Mouse (Mus musculus): ENCODE results near the gene Cacna2d2.

Cacna2d2 gene

DNA sequence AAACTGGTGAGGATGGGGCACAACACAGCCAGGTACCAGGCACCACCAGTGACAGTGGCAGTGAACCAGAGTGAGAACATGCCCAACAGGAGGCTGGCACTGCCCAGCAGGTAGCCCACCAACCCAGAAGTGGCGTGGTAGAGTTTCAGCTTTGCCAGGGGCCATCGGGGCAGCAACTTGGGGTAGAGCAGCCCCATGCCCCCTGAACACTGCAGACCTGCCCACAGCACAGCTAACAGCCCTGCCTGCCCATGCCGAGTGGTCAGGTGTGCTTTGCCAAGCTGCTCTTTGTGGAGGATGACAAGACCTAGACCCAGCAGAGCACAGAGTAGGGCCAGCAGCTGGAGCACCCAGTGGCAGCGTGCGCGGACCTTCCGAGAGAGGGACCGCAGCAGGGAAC is 140.5 kb downstream of the Cacna2d2 start:
- DNase-seq (ENCODE audit: low read depth, low spot score), result no peak

DNA sequence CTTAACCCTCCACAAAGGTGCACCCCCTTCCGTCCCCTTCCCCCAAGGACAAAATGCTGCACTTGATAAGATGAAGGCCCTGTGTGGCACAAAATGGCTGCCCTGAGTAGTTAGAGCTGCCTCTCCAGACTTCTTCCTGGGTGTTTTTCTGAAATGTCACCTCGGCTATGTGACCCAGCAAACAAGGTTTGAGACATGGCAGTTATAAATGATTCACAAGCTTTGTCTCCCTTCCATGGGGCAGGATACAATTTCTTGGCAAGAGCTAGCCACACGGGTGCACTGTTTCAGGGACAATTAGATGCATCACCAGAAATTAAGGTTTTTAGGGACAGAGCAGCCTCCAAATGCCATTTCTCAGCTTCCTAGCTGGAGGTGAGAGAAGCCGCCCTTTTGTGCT is 141.0 kb downstream of the Cacna2d2 start:
- DNase-seq (ENCODE audit: low read depth, low spot score), result no peak

DNA sequence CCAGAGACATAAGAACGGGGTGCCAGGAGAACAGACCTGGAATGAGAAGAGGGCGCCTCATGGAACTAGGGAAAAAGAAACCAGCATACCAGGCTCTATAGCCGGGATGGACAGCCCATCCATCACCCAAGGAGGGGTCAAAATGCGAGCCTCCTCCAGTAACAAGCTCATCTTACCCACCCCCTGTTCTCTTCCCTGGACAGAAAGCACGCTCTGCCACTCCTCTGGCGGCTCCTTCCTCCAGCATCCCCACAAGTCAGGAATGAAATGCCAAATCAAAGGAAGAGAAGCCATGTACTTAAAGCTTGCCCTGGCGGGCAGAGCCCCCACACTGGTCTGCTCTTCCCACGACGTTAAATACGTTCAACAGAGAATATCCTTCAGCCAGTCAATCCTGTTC is 141.6 kb downstream of the Cacna2d2 start:
- DNase-seq (ENCODE audit: low read depth, low spot score), result no peak

DNA sequence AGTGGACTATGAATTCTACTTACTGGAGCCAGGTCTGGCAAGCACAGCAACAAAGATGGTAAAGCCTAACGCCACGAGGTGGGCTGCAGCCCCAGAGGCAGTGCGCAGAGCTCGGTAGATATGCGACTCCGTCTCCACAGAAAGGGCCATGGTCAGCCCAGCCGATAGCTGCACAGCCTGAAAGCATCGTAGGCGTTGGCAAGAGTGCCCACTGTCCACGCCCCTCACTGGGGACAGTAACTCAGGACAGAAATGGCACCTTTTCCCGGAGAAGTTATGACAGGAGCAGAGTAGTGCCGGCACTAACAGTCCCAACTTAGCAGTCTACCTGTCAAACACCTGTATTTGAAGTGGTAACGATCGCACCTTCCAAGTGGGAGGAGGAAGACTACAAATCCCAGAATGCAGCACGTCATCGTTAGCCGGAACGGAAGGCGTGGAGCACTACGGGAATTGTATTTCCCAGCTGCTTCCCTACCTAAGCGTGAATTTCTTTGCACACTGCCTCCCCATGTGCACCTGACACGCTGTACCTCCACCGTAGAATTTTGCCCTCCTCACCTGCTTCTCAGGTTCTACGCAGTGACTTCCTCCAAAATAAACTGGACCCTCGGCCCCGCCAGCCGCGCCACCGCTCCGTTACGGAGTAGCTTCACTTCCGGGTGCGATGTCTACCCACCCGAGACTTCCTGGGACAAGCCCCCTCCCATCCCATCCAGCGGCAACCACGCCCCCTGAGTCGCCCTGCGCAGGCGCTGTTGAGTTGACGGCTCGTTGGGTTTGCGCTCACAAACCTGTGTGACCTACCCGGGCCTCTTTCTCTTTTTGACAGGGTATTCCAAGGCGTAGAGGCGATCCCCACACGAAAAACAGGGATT is 142.3 kb downstream of the Cacna2d2 start, which contains the start of the genes Cyb561d2 and Nprl2:
Gene Cyb561d2 (minus strand): TSS at position 720 of the 878 bp plus-strand sequence.
Gene Nprl2 (plus strand): TSS at position 753 of the 878 bp plus-strand sequence.
- DNase-seq (ENCODE audit: low read depth, low spot score), result peak; percentile 97

DNA sequence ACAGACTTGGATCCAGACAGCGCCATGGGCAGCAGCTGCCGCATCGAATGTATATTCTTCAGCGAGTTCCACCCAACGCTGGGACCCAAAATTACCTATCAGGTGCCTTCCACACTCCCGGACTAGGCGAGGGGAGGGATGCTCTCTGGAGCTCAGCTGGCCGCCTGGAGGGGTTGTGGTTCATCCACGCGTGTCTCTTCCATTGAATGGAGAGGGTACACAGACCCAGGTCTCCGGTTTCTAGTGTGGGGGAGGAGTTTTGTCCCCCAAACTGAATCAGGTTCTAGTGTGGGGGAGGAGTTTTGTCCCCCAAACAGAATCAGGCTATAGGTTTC is 142.9 kb downstream of the Cacna2d2 start:
- DNase-seq (ENCODE audit: low read depth, low spot score), result no peak

DNA sequence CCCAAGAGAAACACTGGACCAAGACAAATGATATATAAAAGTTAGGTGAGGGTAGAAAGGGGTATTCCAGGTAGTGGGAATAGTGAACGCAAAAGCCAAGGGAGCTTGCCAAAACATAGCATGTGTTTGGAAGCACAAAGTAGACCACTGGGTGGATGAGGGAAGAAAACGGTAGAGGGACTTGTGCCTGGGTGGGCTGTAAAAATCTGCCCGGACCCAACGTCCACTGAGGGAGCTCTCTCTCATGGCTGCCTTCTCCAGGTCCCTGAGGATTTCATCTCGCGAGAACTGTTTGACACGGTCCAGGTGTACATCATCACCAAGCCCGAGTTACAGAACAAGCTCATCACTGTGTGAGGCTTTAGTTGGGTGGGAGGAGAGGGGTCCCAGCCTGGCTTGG is 143.3 kb downstream of the Cacna2d2 start:
- peak; percentile 58 for DNase-seq (ENCODE audit: low read depth, low spot score)

DNA sequence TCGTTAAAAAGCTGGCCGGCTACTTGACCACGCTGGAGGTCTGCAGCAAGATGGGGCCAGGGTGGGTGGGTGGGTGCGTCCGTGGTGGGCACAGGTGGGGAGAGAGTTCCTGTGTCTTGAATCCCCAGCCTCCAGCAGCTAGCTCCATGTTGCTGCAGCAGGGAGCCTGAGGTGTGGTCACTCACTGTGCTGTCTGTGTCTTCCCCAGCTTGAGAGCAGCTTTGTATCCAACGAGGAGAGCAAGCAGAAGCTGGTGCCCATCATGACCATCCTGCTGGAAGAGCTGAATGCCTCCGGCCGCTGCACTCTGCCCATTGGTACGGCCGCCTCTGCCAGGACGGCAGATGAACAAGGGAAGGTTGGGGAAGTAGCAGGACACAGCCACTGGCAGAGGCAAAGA is 143.9 kb downstream of the Cacna2d2 start:
- DNase-seq (ENCODE audit: low read depth, low spot score), result no peak

DNA sequence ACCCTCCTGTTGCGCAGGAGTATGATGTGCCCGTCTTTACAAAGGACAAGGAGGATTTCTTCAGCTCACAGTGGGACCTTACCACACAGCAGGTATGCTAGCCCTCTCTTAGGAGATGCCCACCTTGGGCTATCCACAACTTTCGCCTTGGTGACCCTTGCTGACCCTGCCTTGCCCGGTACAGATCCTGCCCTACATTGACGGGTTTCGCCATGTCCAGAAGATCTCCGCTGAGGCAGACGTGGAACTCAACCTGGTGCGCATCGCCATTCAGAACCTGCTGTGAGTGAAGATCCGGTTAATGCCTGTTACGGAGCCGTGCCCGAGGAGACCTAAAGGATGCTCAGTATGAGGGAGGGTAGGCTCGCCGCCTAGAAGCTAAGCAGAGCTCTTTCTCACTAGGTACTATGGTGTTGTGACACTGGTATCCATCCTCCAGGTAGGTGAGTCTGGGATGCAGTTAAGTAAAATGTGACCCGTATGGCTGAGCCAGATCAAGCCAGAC is 144.8 kb downstream of the Cacna2d2 start:
- no peak for DNase-seq (ENCODE audit: low read depth, low spot score)

DNA sequence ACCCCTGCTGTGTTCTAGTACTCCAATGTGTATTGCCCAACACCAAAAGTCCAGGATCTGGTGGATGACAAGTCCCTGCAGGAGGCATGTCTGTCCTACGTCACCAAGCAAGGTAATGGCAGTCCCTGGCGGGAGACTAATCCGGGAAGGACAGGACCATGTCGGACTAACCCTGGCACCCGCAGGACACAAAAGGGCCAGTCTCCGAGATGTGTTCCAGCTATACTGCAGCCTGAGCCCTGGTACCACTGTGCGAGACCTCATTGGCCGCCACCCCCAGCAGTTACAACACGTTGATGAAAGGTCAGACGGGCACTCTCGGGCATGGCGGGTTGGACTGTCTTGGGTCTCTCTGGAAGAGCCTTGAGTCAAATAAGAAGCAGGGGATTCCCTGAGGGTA is 145.3 kb downstream of the Cacna2d2 start:
- DNase-seq (ENCODE audit: low read depth, low spot score), result no peak

DNA sequence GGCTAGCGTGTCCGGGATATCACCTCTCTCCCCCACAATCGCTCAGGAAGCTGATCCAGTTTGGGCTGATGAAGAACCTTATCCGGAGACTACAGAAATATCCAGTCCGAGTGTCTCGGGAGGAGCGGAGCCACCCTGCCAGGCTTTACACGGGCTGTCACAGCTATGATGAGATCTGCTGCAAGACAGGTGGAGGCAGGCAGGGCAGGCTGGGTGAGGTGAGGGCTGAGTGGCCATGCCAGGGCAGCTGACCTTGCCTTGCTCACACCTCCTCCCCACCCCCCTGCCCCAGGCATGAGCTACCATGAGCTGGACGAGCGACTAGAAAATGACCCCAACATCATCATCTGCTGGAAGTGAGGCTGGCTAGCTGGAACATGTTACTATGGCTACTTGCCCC is 145.8 kb downstream of the Cacna2d2 start:
- no peak for DNase-seq (ENCODE audit: low read depth, low spot score)

DNA sequence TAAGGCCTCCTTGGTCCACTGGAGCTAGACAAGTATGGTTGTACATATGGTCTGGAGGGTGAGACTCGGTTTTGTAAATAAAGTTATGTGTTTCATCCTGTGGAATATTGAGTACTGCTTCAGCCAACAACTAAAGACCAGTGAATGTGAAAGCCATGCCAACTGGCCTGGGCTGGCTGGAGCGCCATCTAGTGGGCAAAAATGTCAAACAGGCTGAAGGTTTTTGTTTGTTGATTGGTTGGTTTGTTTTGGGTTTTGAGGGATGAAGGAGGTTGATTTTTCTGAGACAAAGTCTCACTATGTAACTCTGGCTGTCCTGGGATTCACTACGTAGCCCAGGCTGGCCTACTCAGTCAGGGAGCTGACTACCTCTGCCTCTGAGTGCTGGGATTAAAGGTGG is 146.2 kb downstream of the Cacna2d2 start:
- peak; percentile 80 for DNase-seq (ENCODE audit: low read depth, low spot score)

DNA sequence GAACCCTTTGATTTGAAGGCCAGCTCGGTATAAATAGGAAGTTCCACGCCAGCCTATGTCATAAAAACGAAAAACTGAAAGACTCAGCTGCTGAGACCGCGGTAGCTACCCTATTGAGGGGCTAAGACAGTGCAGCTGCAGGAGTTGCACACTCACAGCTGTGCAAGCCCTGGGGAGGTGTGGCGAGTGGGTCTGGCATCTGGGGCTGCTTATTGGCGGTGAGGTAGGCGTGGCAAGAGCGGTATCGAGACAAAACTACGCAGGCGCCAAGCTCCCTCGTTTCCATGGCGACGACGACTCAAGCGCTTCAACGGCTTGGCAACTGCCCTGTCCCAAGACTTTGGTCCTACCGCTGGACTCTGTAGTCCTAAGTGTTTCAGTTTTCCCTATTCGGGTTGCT is 147.6 kb downstream of the Cacna2d2 start, which contains the start of gene Zmynd10:
Gene Zmynd10 (plus strand): TSS at position 273 of the 400 bp plus-strand sequence.
- DNase-seq (ENCODE audit: low read depth, low spot score), result peak; percentile 94

DNA sequence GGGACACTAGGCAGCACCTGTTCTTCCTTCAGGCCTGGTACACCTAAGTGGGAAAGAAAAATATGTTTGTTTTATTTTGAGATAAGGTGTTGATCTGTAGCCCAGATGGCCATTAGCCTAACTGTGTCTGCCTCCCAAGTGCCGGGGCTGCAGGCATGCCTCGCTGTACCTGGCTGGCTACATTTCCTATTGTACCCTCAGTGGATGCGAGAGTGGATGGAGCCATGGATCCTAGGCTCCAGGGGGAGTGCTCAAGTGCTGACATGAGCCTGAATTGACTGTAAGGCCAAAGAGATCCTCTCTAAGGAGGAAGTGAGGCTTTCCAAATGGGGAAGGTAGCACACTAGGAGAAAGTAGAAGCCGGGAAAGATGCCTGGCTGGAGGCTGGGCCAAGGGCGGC is 148.5 kb downstream of the Cacna2d2 start:
- DNase-seq (ENCODE audit: low read depth, low spot score), result no peak

DNA sequence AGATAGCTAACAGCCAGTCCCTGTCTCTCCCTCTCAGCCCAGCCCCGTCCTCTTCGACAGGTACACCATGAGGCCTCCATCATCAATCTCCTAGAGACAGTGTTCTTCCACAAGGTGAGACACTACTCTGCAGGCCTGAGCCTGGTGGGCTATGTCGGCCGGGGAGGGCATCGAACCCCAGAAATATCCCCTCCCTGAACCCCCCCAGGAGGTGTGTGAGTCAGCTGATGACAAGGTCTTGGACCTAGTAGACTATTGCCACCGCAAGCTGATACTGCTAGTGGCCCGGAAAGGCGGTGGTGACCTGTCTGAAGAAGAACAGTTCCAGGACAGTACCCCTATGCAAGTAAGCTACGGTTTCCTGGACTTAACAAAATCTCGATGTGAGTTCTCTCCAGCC is 149.4 kb downstream of the Cacna2d2 start:
- DNase-seq (ENCODE audit: low read depth, low spot score), result no peak

DNA sequence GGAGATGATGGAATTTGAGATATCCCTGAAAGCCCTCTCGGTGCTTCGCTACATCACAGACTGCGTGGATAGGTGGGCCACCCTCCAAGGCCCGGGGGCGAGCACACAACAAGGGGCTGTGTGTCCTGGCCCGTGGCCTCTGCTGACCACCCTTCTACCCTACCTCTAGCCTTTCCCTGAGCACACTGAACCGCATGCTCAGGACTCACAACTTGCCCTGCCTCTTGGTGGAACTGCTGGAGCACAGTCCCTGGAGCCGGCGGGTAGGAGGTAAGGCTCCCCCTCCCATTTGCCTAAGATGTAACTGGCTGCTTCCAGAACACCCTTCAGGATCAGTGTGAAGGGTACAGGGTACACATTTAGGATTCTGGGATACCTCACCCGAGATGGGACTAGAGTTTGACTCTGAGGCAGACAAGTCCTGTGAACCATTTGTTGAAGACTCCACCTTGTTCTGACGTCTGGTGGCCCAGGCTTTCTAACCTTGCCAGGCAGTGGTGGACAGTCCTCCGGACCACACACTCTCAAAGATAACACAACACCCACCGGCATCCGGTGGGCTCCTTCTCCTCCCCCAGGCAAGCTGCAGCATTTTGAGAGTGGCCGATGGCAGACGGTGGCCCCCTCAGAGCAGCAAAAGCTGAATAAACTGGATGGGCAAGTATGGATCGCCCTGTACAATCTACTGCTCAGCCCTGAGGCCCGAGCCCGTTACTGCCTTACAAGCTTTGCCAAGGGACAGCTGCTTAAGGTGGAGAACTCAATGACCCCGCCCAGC is 150.1 kb downstream of the Cacna2d2 start:
- DNase-seq (ENCODE audit: low read depth, low spot score), result no peak

DNA sequence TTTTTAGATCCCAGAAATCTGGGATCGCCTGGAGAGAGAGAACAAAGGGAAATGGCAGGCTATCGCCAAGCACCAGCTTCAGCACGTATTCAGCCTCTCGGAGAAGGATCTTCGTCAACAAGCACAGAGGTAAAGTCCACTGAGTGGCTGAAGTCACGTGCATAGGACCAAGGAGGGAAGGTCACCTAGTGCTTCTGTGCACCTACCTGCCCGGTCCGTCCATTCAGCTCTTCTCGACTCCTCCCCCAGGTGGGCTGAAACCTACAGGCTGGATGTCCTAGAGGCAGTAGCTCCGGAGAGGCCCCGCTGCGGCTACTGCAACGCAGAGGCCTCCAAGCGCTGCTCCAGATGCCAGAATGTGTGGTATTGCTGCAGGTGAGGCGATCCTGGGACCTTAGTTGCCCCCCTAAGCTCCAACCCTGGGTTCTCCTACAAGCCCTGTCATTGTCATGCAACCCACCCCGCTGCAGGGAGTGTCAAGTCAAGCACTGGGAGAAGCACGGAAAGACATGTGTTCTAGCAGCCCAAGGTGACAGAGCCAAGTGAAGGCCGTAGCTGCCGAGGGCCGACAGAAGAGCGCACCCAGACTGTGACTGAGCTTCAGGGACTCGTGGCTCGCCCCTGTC is 151.2 kb downstream of the Cacna2d2 start:
- DNase-seq (ENCODE audit: low read depth, low spot score), result peak; percentile 60

DNA sequence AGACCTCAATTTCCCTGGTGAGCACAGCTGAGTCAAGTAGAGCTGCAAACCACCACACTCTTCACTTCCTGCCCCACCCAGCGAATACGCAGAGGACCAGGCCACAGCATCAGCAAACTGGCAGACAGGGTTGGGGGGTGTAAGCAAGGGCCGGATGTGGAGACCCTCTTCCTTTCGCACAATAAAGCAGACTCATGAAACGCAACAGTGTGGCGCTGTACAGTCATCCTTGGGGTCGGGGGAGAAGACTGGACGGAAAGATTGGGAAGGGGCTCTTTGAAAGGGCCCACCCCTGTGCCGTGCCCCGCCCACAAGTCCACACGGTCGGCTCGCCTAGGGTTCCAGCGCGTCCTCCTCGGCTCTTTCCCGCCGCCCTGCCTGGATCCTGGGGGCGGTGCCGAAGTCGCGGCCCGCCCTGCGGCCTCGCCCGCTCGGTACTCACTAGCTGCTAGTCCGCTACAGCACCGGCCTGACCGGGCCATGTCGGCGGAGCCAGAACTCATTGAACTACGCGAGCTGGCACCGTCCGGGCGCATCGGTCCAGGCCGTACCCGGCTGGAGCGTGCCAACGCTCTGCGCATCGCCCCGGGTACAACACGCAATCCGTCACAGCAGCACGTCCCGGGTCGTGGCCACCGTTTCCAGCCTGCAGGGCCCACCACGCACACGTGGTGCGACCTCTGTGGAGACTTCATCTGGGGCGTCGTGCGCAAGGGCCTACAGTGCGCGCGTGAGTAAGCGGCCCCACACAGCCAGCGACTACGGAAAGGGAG is 151.9 kb downstream of the Cacna2d2 start, which contains the start of gene Rassf1:
Gene Rassf1 (plus strand): TSS at position 439 of the 773 bp plus-strand sequence.
- DNase-seq (ENCODE audit: low read depth, low spot score), result peak; percentile 68

DNA sequence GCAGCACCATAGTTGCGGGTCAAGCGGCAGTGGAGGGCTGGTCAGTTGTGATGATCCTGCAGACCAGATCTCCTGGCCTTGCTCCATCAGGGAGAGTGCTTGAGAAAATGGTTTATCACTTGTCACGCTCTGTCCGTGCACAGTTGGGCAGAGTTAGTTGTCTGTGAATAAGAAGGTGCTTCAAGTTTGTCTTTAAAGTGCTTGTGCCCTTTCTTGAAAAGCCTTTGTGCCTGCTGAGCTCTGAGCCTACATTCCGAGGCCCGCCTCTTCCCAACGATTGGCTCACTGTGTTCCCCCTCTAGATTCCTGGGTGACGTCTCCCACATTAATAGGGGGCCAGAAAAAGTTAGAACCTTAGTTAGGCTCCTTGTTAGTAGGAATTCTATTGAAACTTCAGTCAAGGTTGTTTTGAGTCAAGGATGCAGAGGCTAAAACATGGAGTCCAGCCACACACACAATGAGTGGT is 152.5 kb downstream of the Cacna2d2 start:
- no peak for DNase-seq (ENCODE audit: low read depth, low spot score)

DNA sequence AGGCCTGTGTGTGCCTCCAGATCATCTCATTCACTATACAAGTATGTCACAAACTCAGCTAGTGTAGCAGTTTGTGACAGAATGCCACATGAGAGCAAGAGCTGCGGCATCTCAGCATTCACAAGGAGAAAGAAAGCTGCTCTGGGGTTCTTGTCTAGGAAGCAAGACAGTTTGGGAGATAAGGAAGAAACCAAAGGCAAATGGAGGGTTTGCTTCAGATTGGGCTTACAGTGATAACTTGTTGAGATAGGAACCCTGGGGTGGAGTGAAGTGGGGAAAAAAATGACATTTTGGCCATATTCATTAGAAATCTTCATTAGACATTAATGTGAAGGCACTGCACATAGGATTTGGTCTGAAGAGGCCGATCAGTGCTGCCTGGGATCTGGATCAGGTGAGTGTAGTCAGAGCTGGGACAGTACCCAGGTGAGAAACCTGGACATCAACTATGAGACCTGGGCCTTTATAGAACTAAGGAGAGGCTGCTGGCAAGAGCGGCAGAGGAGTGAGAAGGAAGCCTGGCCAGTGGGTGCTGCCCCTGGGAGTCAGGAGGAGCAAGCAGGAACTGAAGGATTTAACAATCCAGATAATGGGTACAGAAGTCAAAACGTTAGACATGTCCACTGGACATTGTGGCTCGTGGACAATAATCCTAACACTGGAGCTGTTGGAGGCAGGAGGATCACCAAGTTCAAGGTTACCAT is 153.4 kb downstream of the Cacna2d2 start:
- no peak for DNase-seq (ENCODE audit: low read depth, low spot score)

DNA sequence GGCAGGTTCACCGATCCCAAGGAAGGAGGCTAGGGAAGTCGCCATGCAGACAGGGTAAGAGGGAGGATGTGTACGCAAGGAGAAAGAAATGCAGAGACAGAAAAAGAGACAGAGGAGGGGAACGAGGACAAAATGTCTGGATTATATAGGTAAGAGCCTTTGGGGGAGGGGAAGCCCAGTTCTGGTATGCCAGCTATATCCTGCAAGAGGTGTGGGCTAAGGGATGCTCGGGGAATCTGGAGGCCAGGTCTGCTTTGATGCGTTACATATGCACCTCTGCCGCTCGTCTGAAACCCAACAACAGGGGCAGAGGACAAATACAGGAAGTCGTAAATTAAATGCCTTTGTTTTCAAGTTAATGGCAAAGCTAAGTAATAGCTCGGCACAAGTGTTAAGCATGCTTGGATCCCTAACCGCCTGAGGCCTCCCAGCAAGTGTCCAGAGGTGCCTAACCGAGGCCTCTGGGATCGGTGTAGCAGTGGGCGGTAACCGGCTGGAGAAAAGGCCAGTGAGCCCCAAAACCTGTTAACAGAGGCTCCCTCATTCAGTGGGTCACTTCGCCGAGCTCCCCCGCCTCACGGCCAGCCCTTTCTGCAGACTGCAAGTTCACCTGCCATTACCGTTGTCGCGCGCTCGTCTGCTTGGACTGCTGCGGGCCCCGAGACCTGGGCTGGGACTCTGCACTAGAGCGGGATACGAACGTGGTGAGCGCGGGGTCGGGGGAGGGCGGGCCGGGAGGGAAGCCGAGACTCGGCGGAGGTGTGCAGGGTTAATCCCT is 154.3 kb downstream of the Cacna2d2 start:
- DNase-seq (ENCODE audit: low read depth, low spot score), result no peak

All from R1 (cell line).